Mouse (Mus musculus): ENCODE results near the gene Snrpg. TPM values are rescaled to one million over a fixed set of nuclear protein-coding genes. Genes with fewer than 3 reads are reported as not detected.

The Snrpg gene
- polyA plus RNA-seq, 1 experiment from 2014 or later = 814 TPM

DNA sequence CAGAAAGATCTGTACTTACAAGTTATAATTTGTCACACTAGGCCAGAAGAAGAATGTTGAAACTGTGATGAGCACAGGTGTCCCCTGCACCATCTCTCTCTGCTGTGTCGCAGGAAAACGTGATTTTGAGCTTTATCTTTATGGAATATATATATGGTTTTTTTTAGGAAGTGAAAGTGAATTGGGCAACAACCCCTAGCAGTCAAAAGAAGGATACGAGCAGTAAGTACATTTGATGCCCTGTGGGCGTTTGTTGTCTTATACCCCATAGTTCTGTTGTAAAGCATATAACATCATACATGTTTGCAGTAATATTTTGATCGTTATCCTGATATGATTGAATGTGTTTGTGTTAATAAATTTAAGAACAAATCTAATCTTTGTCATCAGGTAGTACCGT, 47.6 kb downstream of the Snrpg start:
- Histone ChIP-seq H3K9me3 (ENCODE audit: control insufficient read depth, low read length) (no peaks in the 10 kb centered on the region), H3K36me3 (ENCODE audit: control insufficient read depth, insufficient read depth, low read length) (peaks cover 75% of the 10 kb centered on the region), H3K4me2 (replicated peaks; ENCODE audit: low read depth, low read length) (no peak overlapping the region), H3K4me3 (ENCODE audit: low read length) (no peak overlapping the region), H3K9ac (ENCODE audit: low read depth, low read length) (no peak overlapping the region), H3K27ac (ENCODE audit: low read depth, low read length) (no peak overlapping the region), H3K4me1 (ENCODE audit: control insufficient read depth, insufficient read depth, low read length) (no peaks in the 10 kb centered on the region), H3K27me3 (ENCODE audit: control insufficient read depth, insufficient read depth, low read length) (no peaks in the 10 kb centered on the region)
- ATAC-seq (ENCODE audit: low FRiP score, low TSS enrichment) = no peak
- 95% methylated on average over 6 of the region's 6 CpGs for WGBS

DNA sequence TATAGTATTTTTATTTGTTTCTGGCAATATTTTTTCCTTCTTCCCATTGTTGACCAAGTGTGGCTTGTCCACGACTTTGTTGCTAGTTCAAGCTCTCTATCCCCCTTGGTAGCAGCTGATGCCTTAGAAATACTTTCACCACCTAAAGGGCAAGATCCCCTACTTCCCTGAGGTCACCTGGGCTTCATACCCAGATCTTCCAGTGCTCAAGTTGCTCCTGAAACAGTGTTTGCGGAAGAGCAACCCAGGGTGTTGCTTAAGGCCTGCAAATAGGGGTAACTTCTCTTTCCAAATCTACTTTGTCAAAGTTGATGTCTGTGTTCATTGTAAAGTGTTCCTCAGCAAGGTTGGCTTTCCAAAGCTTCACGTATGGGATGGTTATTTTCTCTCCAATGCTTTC, 48.1 kb downstream of the Snrpg start:
- no peak overlapping the region for H3K9ac ChIP-seq (ENCODE audit: low read depth, low read length)
- no peak overlapping the region for H3K27ac ChIP-seq (ENCODE audit: low read depth, low read length)
- no peak for ATAC-seq (ENCODE audit: low FRiP score, low TSS enrichment)
- no peaks in the 10 kb centered on the region for H3K27me3 ChIP-seq (ENCODE audit: control insufficient read depth, insufficient read depth, low read length)
- 91% methylated on average over 3 of the region's 3 CpGs for WGBS
- peaks cover 78% of the 10 kb centered on the region for H3K36me3 ChIP-seq (ENCODE audit: control insufficient read depth, insufficient read depth, low read length)
- H3K4me1 ChIP-seq (ENCODE audit: control insufficient read depth, insufficient read depth, low read length) = no peaks in the 10 kb centered on the region
- no peak overlapping the region for H3K4me2 ChIP-seq (replicated peaks; ENCODE audit: low read depth, low read length)
- no peaks in the 10 kb centered on the region for H3K9me3 ChIP-seq (ENCODE audit: control insufficient read depth, low read length)
- no peak overlapping the region for H3K4me3 ChIP-seq (ENCODE audit: low read length)

DNA sequence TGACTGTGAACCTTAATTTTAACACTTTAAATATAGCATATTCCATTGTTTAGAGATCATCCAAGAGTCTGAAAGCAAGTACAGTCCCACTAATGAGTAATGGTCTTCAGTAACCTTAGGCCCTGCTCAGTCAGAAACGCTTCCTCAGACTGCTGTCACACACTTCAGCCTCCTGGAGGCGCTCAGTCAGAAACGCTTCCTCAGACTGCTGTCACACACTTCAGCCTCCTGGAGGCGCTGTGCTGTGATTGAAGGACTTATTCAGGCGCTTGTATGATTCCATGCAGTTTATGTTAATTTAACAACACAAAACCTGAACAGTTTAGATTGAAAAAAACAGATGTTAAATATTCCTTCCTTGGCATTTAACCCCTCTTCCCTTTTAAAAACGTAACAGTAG, 49.4 kb downstream of the Snrpg start:
- Histone ChIP-seq H3K4me2 (replicated peaks; ENCODE audit: low read depth, low read length) (no peak overlapping the region), H3K27me3 (ENCODE audit: control insufficient read depth, insufficient read depth, low read length) (no peaks in the 10 kb centered on the region), H3K9me3 (ENCODE audit: control insufficient read depth, low read length) (no peaks in the 10 kb centered on the region), H3K9ac (ENCODE audit: low read depth, low read length) (no peak overlapping the region), H3K4me3 (ENCODE audit: low read length) (no peak overlapping the region), H3K4me1 (ENCODE audit: control insufficient read depth, insufficient read depth, low read length) (no peaks in the 10 kb centered on the region), H3K27ac (ENCODE audit: low read depth, low read length) (no peak overlapping the region), H3K36me3 (ENCODE audit: control insufficient read depth, insufficient read depth, low read length) (peaks cover 81% of the 10 kb centered on the region)
- 83% methylated on average over 6 of the region's 6 CpGs for WGBS
- ATAC-seq (ENCODE audit: low FRiP score, low TSS enrichment) = no peak

DNA sequence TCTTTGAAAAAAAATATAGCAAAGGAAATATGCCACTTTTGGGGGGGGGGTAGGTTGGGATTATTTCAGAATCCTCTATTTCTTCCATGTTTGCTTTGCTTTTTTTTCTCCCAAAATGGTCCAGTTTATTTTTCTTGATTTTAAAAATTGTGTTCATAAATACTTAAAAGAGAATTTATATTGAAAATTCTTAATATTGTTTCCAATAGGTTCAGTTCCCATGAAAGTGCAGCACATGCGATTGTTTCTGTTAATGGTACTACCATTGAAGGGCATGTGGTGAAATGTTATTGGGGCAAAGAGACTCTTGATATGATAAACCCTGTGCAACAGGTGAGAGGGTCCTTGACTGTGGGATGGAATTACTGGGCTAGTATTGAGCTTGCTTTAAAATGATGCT, 55.3 kb downstream of the Snrpg start, which contains the start of gene Gm44790:
TSS of gene Gm44790 (plus strand) at position 301 of the 400 bp plus-strand sequence.
- ATAC-seq (ENCODE audit: low FRiP score, low TSS enrichment) = no peak
- 91% methylated on average over 1 of the region's 1 CpGs for WGBS
- Histone ChIP-seq H3K4me2 (replicated peaks; ENCODE audit: low read depth, low read length) (no peak within 1 kb of the TSS), H3K4me3 (ENCODE audit: low read length) (no peak within 1 kb of the TSS), H3K27me3 (ENCODE audit: control insufficient read depth, insufficient read depth, low read length) (no peaks in the 10 kb centered on the region), H3K9ac (ENCODE audit: low read depth, low read length) (no peak within 1 kb of the TSS), H3K36me3 (ENCODE audit: control insufficient read depth, insufficient read depth, low read length) (peaks cover 84% of the 10 kb centered on the region), H3K27ac (ENCODE audit: low read depth, low read length) (no peak within 1 kb of the TSS), H3K9me3 (ENCODE audit: control insufficient read depth, low read length) (no peaks in the 10 kb centered on the region), H3K4me1 (ENCODE audit: control insufficient read depth, insufficient read depth, low read length) (no peaks in the 10 kb centered on the region)

Other genes with a start within 250 kb of the Snrpg start
- gene Tgfa, start 176.1 kb upstream of the Snrpg start, polyA plus RNA-seq (2014; fragmentation: Nextera tagmentation; extraction: Ambion mirVana) = 5.1 and 12.3 TPM in 2 replicates
- gene Fam136a, start 5.7 kb upstream of the Snrpg start, polyA plus RNA-seq (2014; fragmentation: Nextera tagmentation; extraction: Ambion mirVana) = 154 and 156 TPM in 2 replicates
- 40.9 and 96.4 TPM in 2 replicates for gene Pcyox1, start 25.9 kb downstream of the Snrpg start, polyA plus RNA-seq (2014; fragmentation: Nextera tagmentation; extraction: Ambion mirVana)
- 187 and 236 TPM in 2 replicates for gene Tia1, start 32.9 kb downstream of the Snrpg start, polyA plus RNA-seq (2014; fragmentation: Nextera tagmentation; extraction: Ambion mirVana)
- gene Gm44790, start 55.4 kb downstream of the Snrpg start, polyA plus RNA-seq (2014; fragmentation: Nextera tagmentation; extraction: Ambion mirVana) = not detected in 2 replicates
- gene C87436, start 67.1 kb downstream of the Snrpg start, polyA plus RNA-seq (2014; fragmentation: Nextera tagmentation; extraction: Ambion mirVana) = 23.3 and 23.5 TPM in 2 replicates
- gene Pcbp1, start 155.0 kb downstream of the Snrpg start, polyA plus RNA-seq (2014; fragmentation: Nextera tagmentation; extraction: Ambion mirVana) = 475 and 492 TPM in 2 replicates